Mouse (Mus musculus): ENCODE measurements at regions not wholly inside any gene's neighbourhood (a gene's known extent, or its start where the extent isn't known, plus 50 kb on each side); places are given as distances from the start of the nearest gene placed in this dataset.

DNA sequence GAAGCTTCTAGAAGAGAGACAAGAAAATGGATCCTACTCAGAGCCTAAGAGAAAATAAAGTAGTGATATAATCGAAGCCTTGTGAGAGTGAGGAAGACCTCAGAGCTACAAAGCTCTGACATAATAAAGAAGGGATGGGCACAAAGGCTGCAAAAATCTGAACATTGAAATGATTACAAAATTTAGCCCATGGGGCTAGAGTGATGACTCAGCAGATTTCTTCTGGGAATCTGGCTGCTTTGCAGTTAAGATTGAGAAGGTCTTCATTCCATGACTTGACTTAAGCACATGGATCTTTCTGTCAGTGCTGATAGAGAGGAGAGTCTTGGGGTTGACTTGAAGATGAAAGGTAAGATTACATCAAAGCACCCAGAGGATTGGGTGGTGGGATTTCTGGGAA, 633.3 kb upstream of the Gm19410 start:
- no peak for TF ChIP-seq EP300 (IDR thresholded peaks at IDR 0.05; ENCODE audit: low read depth)
- TF ChIP-seq CTCF (IDR thresholded peaks at IDR 0.05; ENCODE audit: low read depth), result no peak
